Mouse (Mus musculus): ENCODE measurements around the gene Hspa12a.

- TF ChIP-seq CHD2 (IDR thresholded peaks at IDR 0.05; ENCODE audit: low read depth, low read length) (no peak), ZNF384 (IDR thresholded peaks at IDR 0.05; ENCODE audit: low read depth, low read length) (no peak), MAFK (IDR thresholded peaks at IDR 0.05; ENCODE audit: insufficient read depth, low read depth, low read length) (no peak), ZC3H11A (IDR thresholded peaks at IDR 0.05; ENCODE audit: borderline replicate concordance, low read depth, low read length) (no peak), HCFC1 (IDR thresholded peaks at IDR 0.05; ENCODE audit: borderline replicate concordance, insufficient read depth, low read length) (no peak)
These were observed 120.2 kb downstream of the Hspa12a start for GRCm38 (mm10) chr19:58823301-58823700.
